Mouse (Mus musculus) embryonic fibroblast, embryonic 13.5 days (primary cell): ENCODE data around the gene Cavin1.

Experiments used
- CTCF ChIP-seq: IDR thresholded peaks from 2 replicates; pipeline ENCODE4 v1.5.1; 2011; ENCODE audit warnings: mild to moderate bottlenecking, control low read depth, low read length, moderate library complexity, borderline replicate concordance; ENCODE audit not compliant: insufficient read depth
- POLR2A ChIP-seq: IDR thresholded peaks from 2 replicates; pipeline ENCODE4 v1.6.1; 2011; ENCODE audit warnings: low read depth, mild to moderate bottlenecking, control low read depth, low read length, moderate library complexity

DNA sequence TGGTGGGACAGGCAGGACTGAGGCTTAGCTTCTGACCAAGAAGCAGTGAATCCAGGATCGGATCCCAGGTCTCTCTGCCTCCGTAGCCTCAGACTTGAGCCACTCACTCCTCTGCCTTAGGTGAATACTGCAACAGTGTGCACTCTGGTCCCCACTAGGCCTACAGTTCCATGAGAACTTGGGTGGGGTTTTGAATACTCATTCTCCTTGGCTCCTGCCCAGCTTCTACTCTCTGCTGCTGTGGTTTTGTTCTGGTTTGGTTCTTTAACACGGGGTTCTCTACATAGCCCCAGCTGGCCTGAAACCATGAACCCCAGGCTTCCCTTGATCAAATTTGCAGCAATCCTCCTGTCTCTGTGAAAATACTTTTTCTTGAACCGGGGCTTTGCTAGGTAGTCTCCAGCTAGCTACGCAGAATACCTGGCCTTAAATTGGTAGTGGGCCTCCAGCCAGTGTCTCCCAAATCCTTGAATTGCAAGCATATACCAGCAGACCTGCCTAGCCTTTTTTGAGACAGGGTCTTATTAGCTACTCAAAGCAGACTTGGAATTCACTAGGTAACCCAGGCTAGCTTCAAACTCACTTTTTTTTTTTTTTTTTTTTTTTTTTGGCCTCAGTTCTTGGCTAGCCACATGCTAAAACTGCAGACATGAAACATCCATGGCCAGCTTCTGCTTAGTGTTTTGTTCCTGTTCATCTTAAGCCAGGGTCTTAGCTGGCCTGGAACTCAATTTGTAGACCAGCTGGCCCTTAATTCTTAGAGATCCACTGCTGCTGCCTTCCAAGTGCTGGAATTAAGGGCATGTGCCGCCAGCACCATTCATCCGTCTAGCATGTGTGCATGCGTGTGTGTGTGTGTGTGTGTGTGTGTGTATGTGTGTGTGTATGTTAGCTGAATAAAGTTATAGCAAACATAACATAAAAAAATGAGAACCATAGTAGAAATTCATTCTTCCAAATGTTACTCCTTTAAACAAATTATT is 35.0 kb downstream of the Cavin1 start:
- TF ChIP-seq CTCF, result no peak
- no peak for TF ChIP-seq POLR2A
